25 mouse cellular contexts compared by ENCODE assay signal in the genomic region with DNA sequence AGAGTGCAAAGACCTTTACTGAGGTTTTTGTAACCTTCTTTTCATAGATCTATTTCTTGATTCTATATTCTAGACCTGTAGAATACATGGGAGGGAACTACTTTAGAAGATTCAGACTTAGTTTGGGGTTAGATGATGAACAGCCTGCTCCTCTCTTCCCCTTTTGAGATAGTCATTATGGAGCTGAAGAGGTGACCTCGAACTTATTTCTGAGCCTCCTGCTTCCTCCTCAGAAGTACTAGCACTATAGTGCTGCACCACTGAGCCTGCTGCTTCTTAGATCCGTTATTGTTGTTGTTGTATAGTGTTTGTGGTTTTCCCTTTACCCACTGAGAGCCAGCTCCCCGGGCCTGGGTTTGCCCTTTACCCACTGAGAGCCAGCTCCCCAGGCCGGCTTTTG. TPM values are rescaled to one million over a fixed set of nuclear protein-coding genes. Genes with fewer than 3 reads are reported as not detected.
A peak's percentile ranks its signal among the peaks of the same experiment; 100 is the strongest.
DNase-seq lines count a peak whose midpoint lies in the region; ATAC-seq and TF ChIP-seq lines count a peak whose summit lies in the region.
"Had no signal": no experiment of that assay in that cellular context is flagged by ENCODE, and none has a peak within 500 bp of the region (broad histone marks: within the 10 kb centered on the region; RNA-seq: fewer than 3 reads in every experiment).

No protein-coding gene starts in this region.

- no peak for TF ChIP-seq CTCF in forebrain, postnatal 0 days (IDR thresholded peaks at IDR 0.05; ENCODE audit: low read depth)

- H3K4me3 ChIP-seq in intestine, embryonic 14.5 days (ENCODE audit: low read depth, low read length) = no peak overlapping the region
- H3K4me3 ChIP-seq in intestine, embryonic 15.5 days (replicated peaks) = no peak overlapping the region
- no peak overlapping the region for H3K4me3 ChIP-seq in forebrain, postnatal 0 days (ENCODE audit: low read depth, low read length)
- H3K4me3 ChIP-seq: embryonic facial prominence, embryonic 13.5 days; forebrain, embryonic 15.5 days; hindbrain, embryonic 13.5 days; kidney, embryonic 15.5 days; liver, embryonic 13.5 days; midbrain, embryonic 15.5 days had no signal

- H3K27me3 ChIP-seq in intestine, embryonic 14.5 days (replicated peaks; ENCODE audit: control insufficient read depth, insufficient read depth, low read length) = no peaks in the 10 kb centered on the region
- H3K27me3 ChIP-seq in intestine, embryonic 15.5 days (replicated peaks) = no peaks in the 10 kb centered on the region
- no peaks in the 10 kb centered on the region; the same call in none of the 2 replicates for H3K27me3 ChIP-seq in splenic B cell, adult 2 months (ENCODE audit: control insufficient read depth, insufficient read depth, low read length, poor library complexity, severe bottlenecking)
- H3K27me3 ChIP-seq in forebrain, postnatal 0 days (ENCODE audit: insufficient read depth, low read length) = no peaks in the 10 kb centered on the region
- H3K27me3 ChIP-seq: embryonic facial prominence, embryonic 13.5 days; forebrain, embryonic 15.5 days; hindbrain, embryonic 13.5 days; kidney, embryonic 15.5 days; liver, embryonic 13.5 days; midbrain, embryonic 15.5 days had no signal

- WGBS in intestine, embryonic 14.5 days = 83% methylated on average over 4 of the region's 4 CpGs
- 76% methylated on average over 4 of the region's 4 CpGs for WGBS in intestine, embryonic 15.5 days
- WGBS in forebrain, postnatal 0 days = 67% methylated on average over 4 of the region's 4 CpGs

- H3K9me3 ChIP-seq in intestine, embryonic 14.5 days (ENCODE audit: control insufficient read depth, low read length) = no peaks in the 10 kb centered on the region
- H3K9me3 ChIP-seq in intestine, embryonic 15.5 days = no peaks in the 10 kb centered on the region
- no peaks in the 10 kb centered on the region for H3K9me3 ChIP-seq in forebrain, postnatal 0 days (ENCODE audit: low read length)
- H3K9me3 ChIP-seq: embryonic facial prominence, embryonic 13.5 days; forebrain, embryonic 15.5 days; hindbrain, embryonic 13.5 days; kidney, embryonic 15.5 days; liver, embryonic 13.5 days; midbrain, embryonic 15.5 days had no signal

- peak; percentile 28 for DNase-seq in intestine, embryonic 14.5 days (ENCODE audit: low spot score)
- DNase-seq in B cell, adult 2 months = peak; percentile 28
- peak; percentile 34 for DNase-seq in splenic B cell, adult 2 months (ENCODE audit: low read depth, low spot score)
- no peak for DNase-seq in right cerebral cortex, postnatal 14 days
- no peak for DNase-seq in lung, postnatal 25 days (ENCODE audit: low spot score)
- no peak for DNase-seq in forebrain, postnatal 0 days
- DNase-seq: adrenal gland, adult 8-10 months; cerebellum, adult 9-10 months; heart, postnatal 10 days; liver, embryonic 13.5 days; retina, postnatal 1 day; right cerebral cortex, postnatal 4 days had no signal

- peaks cover 9% of the 10 kb centered on the region for H3K4me1 ChIP-seq in intestine, embryonic 14.5 days (replicated peaks; ENCODE audit: control insufficient read depth, insufficient read depth, low read length)
- H3K4me1 ChIP-seq in intestine, embryonic 15.5 days (replicated peaks) = peaks cover 4% of the 10 kb centered on the region; the same call in 1 of the 2 replicates
- H3K4me1 ChIP-seq in forebrain, postnatal 0 days (ENCODE audit: insufficient read depth) = no peaks in the 10 kb centered on the region

- no peak for ATAC-seq in intestine, embryonic 14.5 days (replicated peaks; ENCODE audit: low FRiP score, low TSS enrichment, low read depth)
- no peak for ATAC-seq in intestine, embryonic 15.5 days
- peak; percentile 13; the same call in 1 of the 2 replicates for ATAC-seq in erythroblast, adult 5-6 weeks (replicated peaks; ENCODE audit: low FRiP score, poor library complexity, severe bottlenecking)
- no peak for ATAC-seq in forebrain, postnatal 0 days
- ATAC-seq: forebrain, embryonic 15.5 days; intestine, postnatal 0 days; lung, postnatal 0 days; midbrain, embryonic 15.5 days had no signal

- 0 out of 2 replicates have a peak, but pooled peaks cover under 1% of the 10 kb centered on the region for H3K36me3 ChIP-seq in intestine, embryonic 14.5 days (ENCODE audit: control insufficient read depth, insufficient read depth, low read length)
- no peaks in the 10 kb centered on the region for H3K36me3 ChIP-seq in intestine, embryonic 15.5 days
- no peaks in the 10 kb centered on the region; the same call in 1 of the 2 replicates for H3K36me3 ChIP-seq in splenic B cell, adult 2 months (ENCODE audit: control insufficient read depth, insufficient read depth, low read length, poor library complexity, severe bottlenecking)
- H3K36me3 ChIP-seq in forebrain, postnatal 0 days (ENCODE audit: insufficient read depth) = no peaks in the 10 kb centered on the region
- H3K36me3 ChIP-seq: forebrain, embryonic 15.5 days; hindbrain, embryonic 13.5 days; midbrain, embryonic 15.5 days had no signal

- H3K27ac ChIP-seq in intestine, embryonic 14.5 days (ENCODE audit: low read depth) = no peak overlapping the region
- no peak overlapping the region for H3K27ac ChIP-seq in intestine, embryonic 15.5 days
- H3K27ac ChIP-seq in forebrain, postnatal 0 days (ENCODE audit: low read depth, low read length) = no peak overlapping the region
- H3K27ac ChIP-seq: embryonic facial prominence, embryonic 13.5 days; forebrain, embryonic 15.5 days; hindbrain, embryonic 13.5 days; kidney, embryonic 15.5 days; midbrain, embryonic 15.5 days had no signal

- no peak overlapping the region for H3K4me2 ChIP-seq in intestine, embryonic 14.5 days (ENCODE audit: low read length)
- H3K4me2 ChIP-seq in intestine, embryonic 15.5 days (replicated peaks) = no peak overlapping the region
- H3K4me2 ChIP-seq in forebrain, postnatal 0 days (ENCODE audit: low read depth) = no peak overlapping the region
- H3K4me2 ChIP-seq: embryonic facial prominence, embryonic 13.5 days; forebrain, embryonic 15.5 days; heart, embryonic 11.5 days; hindbrain, embryonic 13.5 days; kidney, embryonic 15.5 days; midbrain, embryonic 15.5 days had no signal

- H3K9ac ChIP-seq in intestine, embryonic 14.5 days (ENCODE audit: low read length) = no peak overlapping the region
- no peak overlapping the region for H3K9ac ChIP-seq in intestine, embryonic 15.5 days
- H3K9ac ChIP-seq in forebrain, postnatal 0 days = no peak overlapping the region
- H3K9ac ChIP-seq: embryonic facial prominence, embryonic 13.5 days; forebrain, embryonic 15.5 days; hindbrain, embryonic 13.5 days; kidney, embryonic 15.5 days; liver, embryonic 13.5 days; midbrain, embryonic 15.5 days had no signal

RNA-seq across cellular contexts. Expression of a gene that starts 6.7 kb away (rescaled TPM):
- polyA plus RNA-seq in intestine, embryonic 14.5 days (2014; fragmentation: Nextera tagmentation; extraction: Ambion mirVana) = 8.5 and 10.8 TPM in 2 replicates
- polyA plus RNA-seq in intestine, embryonic 15.5 days (2015; fragmentation: Nextera tagmentation; extraction: Ambion mirVana) = 11.4 and 12.0 TPM in 2 replicates
- total RNA-seq in erythroblast, adult 5-6 weeks (2015; ENCODE audit: low replicate concordance) = not detected in 2 replicates
- total RNA-seq in erythroblast, adult 5-6 weeks (2017; ENCODE audit: low replicate concordance) = not detected in 2 replicates
- total RNA-seq in forebrain, postnatal 0 days (2014; rRNA removed) = not detected in 2 replicates
- polyA plus RNA-seq in forebrain, postnatal 0 days (2015; fragmentation: Nextera tagmentation; extraction: Ambion mirVana) = 8.6 and 11.8 TPM in 2 replicates
- total RNA-seq: megakaryocyte-erythroid progenitor cell, adult 5-6 weeks; neutrophil, adult 5-6 weeks had no signal
- polyA plus RNA-seq: large intestine, adult 2 months had no signal

RNA-seq across cellular contexts. Expression of a gene that starts 14.8 kb away (rescaled TPM):
- 8.7 and 11.6 TPM in 2 replicates for polyA plus RNA-seq in intestine, embryonic 14.5 days (2014; fragmentation: Nextera tagmentation; extraction: Ambion mirVana)
- 12.5 and 13.1 TPM in 2 replicates for polyA plus RNA-seq in intestine, embryonic 15.5 days (2015; fragmentation: Nextera tagmentation; extraction: Ambion mirVana)
- 2.9 and 3.1 TPM in 2 replicates for total RNA-seq in erythroblast, adult 5-6 weeks (2015; ENCODE audit: low replicate concordance)
- total RNA-seq in erythroblast, adult 5-6 weeks (2017; ENCODE audit: low replicate concordance) = 3.3 and 4.2 TPM in 2 replicates
- 4.5 and 5.7 TPM in 2 replicates for total RNA-seq in forebrain, postnatal 0 days (2014; rRNA removed)
- polyA plus RNA-seq in forebrain, postnatal 0 days (2015; fragmentation: Nextera tagmentation; extraction: Ambion mirVana) = 4.6 and 8.5 TPM in 2 replicates

RNA-seq across cellular contexts. Expression of a gene that starts 22.8 kb away (rescaled TPM):
- polyA plus RNA-seq in intestine, embryonic 14.5 days (2014; fragmentation: Nextera tagmentation; extraction: Ambion mirVana) = 29.3 and 33.9 TPM in 2 replicates
- polyA plus RNA-seq in intestine, embryonic 15.5 days (2015; fragmentation: Nextera tagmentation; extraction: Ambion mirVana) = 39.2 and 39.3 TPM in 2 replicates
- 14.6 and 25.0 TPM in 2 replicates for total RNA-seq in erythroblast, adult 5-6 weeks (2015; ENCODE audit: low replicate concordance)
- 6.0 and 8.3 TPM in 2 replicates for total RNA-seq in erythroblast, adult 5-6 weeks (2017; ENCODE audit: low replicate concordance)
- 2.0 and 2.8 TPM in 2 replicates for total RNA-seq in forebrain, postnatal 0 days (2014; rRNA removed)
- polyA plus RNA-seq in forebrain, postnatal 0 days (2015; fragmentation: Nextera tagmentation; extraction: Ambion mirVana) = 3.2 and 3.8 TPM in 2 replicates

RNA-seq across cellular contexts. Expression of a gene that starts 25.2 kb away (rescaled TPM):
- polyA plus RNA-seq in intestine, embryonic 14.5 days (2014; fragmentation: Nextera tagmentation; extraction: Ambion mirVana) = 103 and 130 TPM in 2 replicates
- 85.6 and 113 TPM in 2 replicates for polyA plus RNA-seq in intestine, embryonic 15.5 days (2015; fragmentation: Nextera tagmentation; extraction: Ambion mirVana)
- 27.2 and 34.6 TPM in 2 replicates for total RNA-seq in erythroblast, adult 5-6 weeks (2015; ENCODE audit: low replicate concordance)
- total RNA-seq in erythroblast, adult 5-6 weeks (2017; ENCODE audit: low replicate concordance) = 11.2 and 17.6 TPM in 2 replicates
- total RNA-seq in forebrain, postnatal 0 days (2014; rRNA removed) = 158 and 219 TPM in 2 replicates
- polyA plus RNA-seq in forebrain, postnatal 0 days (2015; fragmentation: Nextera tagmentation; extraction: Ambion mirVana) = 315 and 342 TPM in 2 replicates

Comparison
In these comparisons a context has a peak if more than half of its experiments do, and no peak if none do; other contexts are left out.
1. DNase-seq: peak in intestine, embryonic 14.5 days (single experiment), B cell, adult 2 months (2 of 2) and splenic B cell, adult 2 months (single experiment); none in right cerebral cortex, postnatal 14 days (single experiment), lung, postnatal 25 days (single experiment) and forebrain, postnatal 0 days (single experiment).